Comparison of ENCODE assay signal across 8 mouse cellular contexts in the genomic region with DNA sequence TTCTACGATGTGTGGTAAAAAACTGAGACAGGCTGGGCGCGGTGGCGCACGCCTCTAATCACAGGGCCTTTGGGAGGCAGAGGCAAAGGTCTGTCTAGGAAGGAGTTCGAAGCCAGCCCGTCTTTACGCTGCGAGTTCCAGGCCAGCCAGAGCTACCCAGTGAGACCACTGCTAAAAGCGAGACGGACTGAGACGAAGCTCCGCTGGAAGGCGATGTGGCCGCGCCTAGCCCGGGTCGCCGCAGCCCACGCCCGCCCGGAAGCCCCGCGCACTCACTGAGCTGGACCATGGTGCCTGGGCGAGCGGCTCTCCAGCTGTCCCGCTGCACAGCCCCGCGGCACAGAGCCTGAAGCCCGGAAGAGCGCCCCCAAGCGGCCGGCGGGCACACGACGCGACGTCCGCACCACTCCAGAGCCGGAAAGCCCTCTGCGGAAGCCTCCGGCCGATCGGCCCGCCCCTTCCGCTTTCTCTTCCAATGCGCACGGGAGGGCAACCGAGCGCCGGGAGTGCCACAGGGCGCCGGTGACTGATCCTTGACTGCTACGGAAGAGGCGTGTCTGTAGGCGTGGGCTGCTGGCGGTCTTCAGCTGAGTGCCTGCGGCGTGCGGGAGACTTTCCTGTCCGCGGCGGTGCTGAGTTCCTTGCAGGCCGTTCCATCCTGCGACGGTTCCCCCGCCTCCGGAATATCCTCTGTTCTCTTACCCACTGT. TPM values are rescaled to one million over a fixed set of nuclear protein-coding genes. Genes with fewer than 3 reads are reported as not detected.
DNase-seq lines count a peak whose midpoint lies in the region; ATAC-seq and TF ChIP-seq lines count a peak whose summit lies in the region.

A gene (minus strand): TSS at position 430 of the 709 bp plus-strand sequence.

- ATAC-seq in kidney, embryonic 14.5 days (ENCODE audit: low FRiP score, low TSS enrichment), result peak; percentile 96
- peak; percentile 97 for ATAC-seq in limb, embryonic 15.5 days (ENCODE audit: insufficient number of reproducible peaks, low FRiP score, low TSS enrichment, low read depth)

- H3K4me2 ChIP-seq in kidney, embryonic 14.5 days (replicated peaks; ENCODE audit: low read depth, low read length), result peak within 1 kb of the TSS; percentile 63
- peak within 1 kb of the TSS; percentile 54 for H3K4me2 ChIP-seq in limb, embryonic 15.5 days

- TF ChIP-seq POLR2A in bone marrow macrophage, adult 2 months (IDR thresholded peaks at IDR 0.05; ENCODE audit: borderline replicate concordance, low read depth, low read length), result no peak
- peak; percentile 95 for TF ChIP-seq POLR2A in embryonic fibroblast, embryonic 13.5 days (IDR thresholded peaks at IDR 0.05; ENCODE audit: low read depth, low read length)

- peak within 1 kb of the TSS; percentile 71 for H3K27ac ChIP-seq in bone marrow macrophage, adult 2 months (ENCODE audit: insufficient read depth, low read depth, low read length)
- peak within 1 kb of the TSS; percentile 91 for H3K27ac ChIP-seq in embryonic fibroblast, embryonic 13.5 days (ENCODE audit: insufficient read depth, low read length)
- H3K27ac ChIP-seq in kidney, embryonic 14.5 days (ENCODE audit: low read depth, low read length), result peak within 1 kb of the TSS; percentile 76
- H3K27ac ChIP-seq in limb, embryonic 15.5 days, result peak within 1 kb of the TSS; percentile 91

- under 1% methylated on average over 64 of the region's 68 CpGs for WGBS in kidney, embryonic 14.5 days
- WGBS in limb, embryonic 15.5 days, result under 1% methylated on average over 67 of the region's 68 CpGs

- peaks cover 7% of the 10 kb centered on the region for H3K4me1 ChIP-seq in bone marrow macrophage, adult 2 months (ENCODE audit: control insufficient read depth, insufficient read depth, low read length)
- peaks cover 4% of the 10 kb centered on the region; the same call in 1 of the 2 replicates for H3K4me1 ChIP-seq in embryonic fibroblast, embryonic 13.5 days (ENCODE audit: control insufficient read depth, insufficient read depth, low read length)
- H3K4me1 ChIP-seq in kidney, embryonic 14.5 days (ENCODE audit: control insufficient read depth, insufficient read depth, low read length), result no peaks in the 10 kb centered on the region
- peaks cover 3% of the 10 kb centered on the region; the same call in 1 of the 2 replicates for H3K4me1 ChIP-seq in limb, embryonic 15.5 days

- H3K9me3 ChIP-seq in kidney, embryonic 14.5 days (ENCODE audit: control insufficient read depth, low read length), result no peaks in the 10 kb centered on the region
- no peaks in the 10 kb centered on the region for H3K9me3 ChIP-seq in limb, embryonic 15.5 days

- peak; percentile 44 for TF ChIP-seq CTCF in bone marrow macrophage, adult 2 months (IDR thresholded peaks at IDR 0.05; ENCODE audit: low read depth, low read length)
- TF ChIP-seq CTCF in embryonic fibroblast, embryonic 13.5 days (IDR thresholded peaks at IDR 0.05; ENCODE audit: borderline replicate concordance, insufficient read depth, low read length), result 0 out of 2 replicates have a peak, but pooled peaks have one; percentile 44

- peak; percentile 98 for DNase-seq in A20 (ENCODE audit: low read depth, low spot score)
- DNase-seq in heart, adult 9 months (ENCODE audit: low spot score in 2 of 2), result peak; percentile 95 to 96
- peak; percentile 86 to 87 for DNase-seq in monocyte, adult 2 months (ENCODE audit: low read depth in 1 of 2, low spot score in 2 of 2)
- DNase-seq in spleen, postnatal 36 days (ENCODE audit: low spot score in 2 of 2), result peak; percentile 97 to 98

- H3K9ac ChIP-seq in kidney, embryonic 14.5 days (ENCODE audit: low read depth, low read length), result peak within 1 kb of the TSS; percentile 75
- H3K9ac ChIP-seq in limb, embryonic 15.5 days, result peak within 1 kb of the TSS; percentile 92

- no peaks in the 10 kb centered on the region for H3K27me3 ChIP-seq in kidney, embryonic 14.5 days (ENCODE audit: control insufficient read depth, insufficient read depth, low read length)
- no peaks in the 10 kb centered on the region for H3K27me3 ChIP-seq in limb, embryonic 15.5 days

- peak within 1 kb of the TSS; percentile 79 for H3K4me3 ChIP-seq in bone marrow macrophage, adult 2 months (ENCODE audit: insufficient read depth, low read length)
- H3K4me3 ChIP-seq in embryonic fibroblast, embryonic 13.5 days (ENCODE audit: insufficient read depth, low read length), result peak within 1 kb of the TSS; percentile 69
- H3K4me3 ChIP-seq in kidney, embryonic 14.5 days (ENCODE audit: low read length), result peak within 1 kb of the TSS; percentile 52
- H3K4me3 ChIP-seq in limb, embryonic 15.5 days, result peak within 1 kb of the TSS; percentile 82

- peaks cover 16% of the 10 kb centered on the region for H3K36me3 ChIP-seq in kidney, embryonic 14.5 days (ENCODE audit: control insufficient read depth, insufficient read depth, low read length)
- H3K36me3 ChIP-seq in limb, embryonic 15.5 days, result peaks cover 22% of the 10 kb centered on the region

RNA-seq across cellular contexts. Expression of the gene that starts here (rescaled TPM):
- polyA plus RNA-seq in bone marrow macrophage, adult 2 months (2012; ENCODE audit: insufficient read depth, insufficient read length, missing spikeins), result 37.0 and 37.5 TPM in 2 replicates
- polyA plus RNA-seq in embryonic fibroblast, embryonic 13.5 days (2011; ENCODE audit: insufficient read length, low read depth, missing spikeins), result 63.6 and 65.0 TPM in 2 replicates
- 96.3 and 110 TPM in 2 replicates for polyA plus RNA-seq in kidney, embryonic 14.5 days (2014; fragmentation: Nextera tagmentation; extraction: Ambion mirVana)
- polyA plus RNA-seq in limb, embryonic 15.5 days (2015; fragmentation: Nextera tagmentation; extraction: Ambion mirVana), result 87.8 and 91.2 TPM in 2 replicates

Comparison
In these comparisons a context has a peak if more than half of its experiments do, and no peak if none do; other contexts are left out.
1. Peak in every context shown above with its lines: DNase-seq, ATAC-seq, H3K4me3 ChIP-seq and H3K27ac ChIP-seq.